Mouse (Mus musculus) midbrain, embryonic 10.5 days (tissue): Measurements from ENCODE around the gene Atg4d. TPM values are rescaled to one million over a fixed set of nuclear protein-coding genes. Genes with fewer than 3 reads are reported as not detected.

ENCODE experiments used
- DNase-seq: peaks from one replicate; pipeline ENCODE4 v3.0.0-alpha.2; 2017; ENCODE audit warnings: low spot score
- H3K27ac ChIP-seq: fragments of 300-500 bp; sonication (generic); replicated peaks from 2 replicates; pipeline ENCODE4 v1.5.1; 2016; ENCODE audit warnings: mild to moderate bottlenecking
- H3K27me3 ChIP-seq: fragments of 300-500 bp; sonication (generic); 2 replicates; pipeline ENCODE4 v1.6.1; 2016; ENCODE audit warnings: low read depth, mild to moderate bottlenecking; ENCODE audit not compliant: poor library complexity, severe bottlenecking
- H3K36me3 ChIP-seq: fragments of 300-500 bp; sonication (generic); 2 replicates; pipeline ENCODE4 v1.6.1; 2016; ENCODE audit warnings: mild to moderate bottlenecking, moderate library complexity
- H3K4me1 ChIP-seq: fragments of 300-500 bp; sonication (generic); 2 replicates; pipeline ENCODE4 v1.6.1; 2016
- H3K4me3 ChIP-seq: fragments of 300-500 bp; sonication (generic); 2 replicates; pipeline ENCODE4 v1.5.1; 2016; ENCODE audit warnings: mild to moderate bottlenecking, moderate library complexity
- H3K9me3 ChIP-seq: fragments of 300-500 bp; sonication (generic); replicated peaks from 2 replicates; pipeline ENCODE4 v1.6.1; 2016; ENCODE audit warnings: mild to moderate bottlenecking
- WGBS: fragments of 180-500 bp; shearing (Covaris S2); methylation state at CpG from one replicate; pipeline ENCODE4 v1.1.7; 2016; 5-methylcytosine and 5-hydroxymethylcytosine counted together
- polyA plus RNA-seq: library from polyadenylated mRNA; unstranded; fragments of >200 nt; fragmentation: Nextera tagmentation; extraction: Ambion mirVana; gene quantifications from 2 replicates; pipeline ENCODE4 v1.2.1, GENCODE M21; 2016

Gene Atg4d
- polyA plus RNA-seq, 1 experiment from 2014 or later: 48.6 TPM

DNA sequence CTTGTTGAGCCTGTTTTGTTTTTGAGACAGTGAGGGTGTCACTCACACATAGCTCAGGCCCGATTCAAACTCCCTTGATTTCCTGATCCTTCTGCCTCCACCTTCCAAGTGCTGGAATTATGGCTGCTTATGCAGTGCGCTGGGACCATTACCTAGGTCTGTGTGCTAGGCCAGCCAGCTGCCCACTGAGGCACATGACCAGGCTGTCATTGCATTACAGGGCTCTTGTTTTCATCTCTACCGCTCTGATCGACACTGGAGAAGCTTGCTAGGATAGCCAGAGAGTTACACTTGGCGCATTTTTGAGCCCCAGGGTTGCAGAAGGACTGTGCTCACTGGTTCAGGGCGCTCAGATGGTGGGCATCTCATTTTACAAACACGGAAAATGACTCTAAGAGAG, 46.6 kb downstream of the Atg4d start:
- Histone ChIP-seq H3K27ac (no peak overlapping the region), H3K36me3 (no peaks in the 10 kb centered on the region), H3K4me1 (peaks cover 5% of the 10 kb centered on the region; the same call in 1 of the 2 replicates), H3K4me3 (peak overlapping the region; percentile 16; the same call in 1 of the 2 replicates), H3K9me3 (no peaks in the 10 kb centered on the region), H3K27me3 (peaks cover 28% of the 10 kb centered on the region)
- 25% methylated on average over 7 of the region's 7 CpGs for WGBS
- DNase-seq: no peak

- H3K4me1 ChIP-seq: peaks cover 5% of the 10 kb centered on the region; the same call in 1 of the 2 replicates
- no peak within 1 kb of the TSS for H3K27ac ChIP-seq
- no peak for DNase-seq
- no peaks in the 10 kb centered on the region for H3K36me3 ChIP-seq
- peak within 1 kb of the TSS; percentile 16 for H3K4me3 ChIP-seq
- H3K27me3 ChIP-seq: peaks cover 28% of the 10 kb centered on the region
- WGBS: 13% methylated on average over 35 of the region's 35 CpGs
- no peaks in the 10 kb centered on the region for H3K9me3 ChIP-seq
Measured at GRCm38 (mm10) chr9:21312134-21312533, 47.0 kb downstream of the Atg4d start, which contains the start of gene Ap1m2. Ap1m2 (minus strand) TSS chr9:21312337.

DNA sequence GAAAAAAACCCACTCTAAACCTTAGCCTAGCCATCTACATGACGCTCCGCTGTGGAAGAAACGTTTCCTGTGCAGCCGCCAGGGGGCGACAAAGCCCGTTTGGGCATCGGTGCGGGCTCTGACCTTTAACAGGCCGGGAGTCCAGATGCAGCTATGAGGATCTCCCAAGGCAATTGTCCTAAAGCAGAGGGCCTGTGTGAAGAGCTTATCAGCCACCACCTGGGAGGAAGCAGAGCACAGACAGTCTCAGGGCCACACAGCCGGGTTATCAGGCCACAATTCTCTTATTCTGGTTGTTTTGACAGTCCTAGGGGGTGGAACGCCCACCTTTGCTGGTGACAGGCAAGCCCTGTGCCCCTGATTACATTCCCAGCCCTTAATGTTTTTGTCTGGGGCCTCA, 48.3 kb downstream of the Atg4d start:
- H3K4me1 ChIP-seq: peaks cover 5% of the 10 kb centered on the region; the same call in 1 of the 2 replicates
- H3K27ac ChIP-seq: no peak overlapping the region
- H3K27me3 ChIP-seq: peaks cover 28% of the 10 kb centered on the region
- H3K4me3 ChIP-seq: no peak overlapping the region
- peak; percentile 88 for DNase-seq
- H3K9me3 ChIP-seq: no peaks in the 10 kb centered on the region
- WGBS: 8% methylated on average over 11 of the region's 11 CpGs
- no peaks in the 10 kb centered on the region for H3K36me3 ChIP-seq

DNA sequence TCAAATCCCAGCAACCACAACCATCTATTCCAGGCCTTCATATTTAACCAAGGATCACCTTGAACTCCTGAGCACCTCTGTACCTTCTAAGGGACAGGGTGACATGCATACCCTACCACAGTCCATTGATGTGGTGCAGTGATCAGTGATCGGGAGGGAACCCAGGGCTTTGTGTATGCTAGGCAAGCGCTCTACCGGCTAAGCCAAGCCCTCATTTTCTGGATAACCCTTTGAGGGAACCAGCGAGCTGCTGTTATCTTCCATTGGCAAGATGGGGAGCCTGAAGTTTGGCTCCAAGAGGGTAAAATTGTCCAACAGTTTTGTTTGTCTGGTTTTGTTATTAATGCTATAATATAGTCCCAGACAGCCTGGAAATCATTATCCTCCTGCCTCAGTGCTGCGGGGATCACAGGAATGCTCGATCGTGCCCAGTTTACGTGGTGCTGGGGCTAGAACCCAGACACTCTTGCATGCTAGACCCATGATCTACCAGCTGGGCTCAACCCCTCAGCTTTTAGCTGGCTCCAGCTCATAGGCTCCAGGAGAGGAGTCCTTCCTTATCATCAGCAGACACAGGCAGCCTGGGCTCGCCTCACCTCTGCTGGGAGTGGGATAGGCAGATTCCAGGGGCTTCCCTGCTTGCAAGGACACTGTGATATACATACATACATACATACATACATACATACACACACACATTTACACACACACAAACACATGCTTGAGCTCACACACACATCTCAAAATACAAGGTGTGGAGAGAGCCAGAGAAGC, 49.5 kb downstream of the Atg4d start:
- Histone ChIP-seq H3K36me3 (no peaks in the 10 kb centered on the region), H3K27me3 (peaks cover 28% of the 10 kb centered on the region), H3K27ac (no peak overlapping the region; the same call in 1 of the 2 replicates), H3K4me3 (no peak overlapping the region), H3K4me1 (peaks cover 5% of the 10 kb centered on the region; the same call in 1 of the 2 replicates), H3K9me3 (no peaks in the 10 kb centered on the region; the same call in 1 of the 2 replicates)
- no peak for DNase-seq
- WGBS: 92% methylated on average over 9 of the region's 9 CpGs

DNA sequence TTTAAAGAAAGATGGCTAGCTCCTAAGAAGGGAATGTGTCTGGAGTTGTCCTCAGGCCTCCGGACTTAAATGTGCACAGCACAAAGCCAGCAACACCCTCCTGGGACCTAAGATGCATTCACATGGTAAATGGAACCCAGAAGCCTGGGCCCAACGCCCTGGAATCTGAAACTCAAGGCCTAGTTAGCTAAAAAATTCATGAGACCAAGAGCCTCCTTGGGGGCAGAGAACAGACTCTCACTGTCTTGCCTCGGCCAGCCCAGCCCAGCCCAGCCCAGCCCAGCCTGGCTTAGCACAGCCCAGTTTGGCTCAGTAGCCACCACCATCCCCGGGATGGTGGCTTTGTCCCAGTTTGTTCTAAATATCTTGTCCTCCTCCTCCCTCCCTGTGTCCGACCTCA, 50.3 kb downstream of the Atg4d start:
- no peaks in the 10 kb centered on the region; the same call in 1 of the 2 replicates for H3K9me3 ChIP-seq
- WGBS: 62% methylated on average over 5 of the region's 5 CpGs
- H3K4me3 ChIP-seq: no peak overlapping the region
- H3K27me3 ChIP-seq: peaks cover 26% of the 10 kb centered on the region
- no peak for DNase-seq
- H3K27ac ChIP-seq: 0 out of 2 replicates have a peak overlapping the region, but pooled peaks have one; percentile 17
- H3K36me3 ChIP-seq: no peaks in the 10 kb centered on the region
- H3K4me1 ChIP-seq: peaks cover 8% of the 10 kb centered on the region

DNA sequence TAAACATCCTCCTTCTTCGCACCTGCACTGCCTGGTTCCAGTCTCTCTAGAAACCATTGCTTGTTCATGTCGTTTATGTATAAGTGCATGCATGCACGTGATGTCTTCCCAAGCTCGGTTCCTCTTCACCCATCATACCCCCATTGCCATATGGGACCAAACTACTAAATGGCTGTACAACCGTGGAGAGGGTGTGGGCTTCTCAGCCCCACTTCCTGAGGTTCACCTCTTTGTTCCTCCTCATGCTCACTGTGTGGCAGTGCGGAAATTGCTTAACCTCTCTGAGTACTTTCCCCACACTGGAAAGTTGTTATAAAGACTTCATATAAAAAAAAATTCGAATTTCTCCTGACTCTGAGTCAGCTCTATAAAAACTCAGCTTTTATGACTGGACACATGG, 51.6 kb downstream of the Atg4d start:
- Histone ChIP-seq H3K27ac (no peak overlapping the region), H3K36me3 (no peaks in the 10 kb centered on the region), H3K4me1 (peaks cover 20% of the 10 kb centered on the region), H3K4me3 (no peak overlapping the region), H3K9me3 (no peaks in the 10 kb centered on the region; the same call in 1 of the 2 replicates), H3K27me3 (peaks cover 13% of the 10 kb centered on the region)
- 81% methylated on average over 7 of the region's 7 CpGs for WGBS
- no peak for DNase-seq

- no peak for DNase-seq
- Histone ChIP-seq H3K27me3 (no peaks in the 10 kb centered on the region), H3K27ac (no peak overlapping the region), H3K4me3 (no peak overlapping the region), H3K9me3 (no peaks in the 10 kb centered on the region; the same call in 1 of the 2 replicates), H3K4me1 (peaks cover 23% of the 10 kb centered on the region), H3K36me3 (no peaks in the 10 kb centered on the region)
- 89% methylated on average over 6 of the region's 6 CpGs for WGBS
Measured at GRCm38 (mm10) chr9:21318792-21319191, 53.7 kb downstream of the Atg4d start.

GRCm38 (mm10) chr9:21319503-21319902, 54.4 kb downstream of the Atg4d start:
- H3K36me3 ChIP-seq: peaks cover 2% of the 10 kb centered on the region
- H3K27me3 ChIP-seq: no peaks in the 10 kb centered on the region
- 94% methylated on average over 4 of the region's 4 CpGs for WGBS
- no peak for DNase-seq
- H3K4me1 ChIP-seq: peaks cover 23% of the 10 kb centered on the region
- H3K9me3 ChIP-seq: no peaks in the 10 kb centered on the region; the same call in 1 of the 2 replicates
- H3K4me3 ChIP-seq: no peak overlapping the region
- no peak overlapping the region for H3K27ac ChIP-seq

GRCm38 (mm10) chr9:21320280-21320618, 55.2 kb downstream of the Atg4d start:
- Histone ChIP-seq H3K36me3 (peaks cover 8% of the 10 kb centered on the region), H3K9me3 (no peaks in the 10 kb centered on the region; the same call in 1 of the 2 replicates), H3K27me3 (no peaks in the 10 kb centered on the region), H3K27ac (peak overlapping the region; percentile 88), H3K4me1 (peaks cover 23% of the 10 kb centered on the region), H3K4me3 (peak overlapping the region; percentile 83)
- DNase-seq: no peak
- 31% methylated on average over 4 of the region's 4 CpGs for WGBS

DNA sequence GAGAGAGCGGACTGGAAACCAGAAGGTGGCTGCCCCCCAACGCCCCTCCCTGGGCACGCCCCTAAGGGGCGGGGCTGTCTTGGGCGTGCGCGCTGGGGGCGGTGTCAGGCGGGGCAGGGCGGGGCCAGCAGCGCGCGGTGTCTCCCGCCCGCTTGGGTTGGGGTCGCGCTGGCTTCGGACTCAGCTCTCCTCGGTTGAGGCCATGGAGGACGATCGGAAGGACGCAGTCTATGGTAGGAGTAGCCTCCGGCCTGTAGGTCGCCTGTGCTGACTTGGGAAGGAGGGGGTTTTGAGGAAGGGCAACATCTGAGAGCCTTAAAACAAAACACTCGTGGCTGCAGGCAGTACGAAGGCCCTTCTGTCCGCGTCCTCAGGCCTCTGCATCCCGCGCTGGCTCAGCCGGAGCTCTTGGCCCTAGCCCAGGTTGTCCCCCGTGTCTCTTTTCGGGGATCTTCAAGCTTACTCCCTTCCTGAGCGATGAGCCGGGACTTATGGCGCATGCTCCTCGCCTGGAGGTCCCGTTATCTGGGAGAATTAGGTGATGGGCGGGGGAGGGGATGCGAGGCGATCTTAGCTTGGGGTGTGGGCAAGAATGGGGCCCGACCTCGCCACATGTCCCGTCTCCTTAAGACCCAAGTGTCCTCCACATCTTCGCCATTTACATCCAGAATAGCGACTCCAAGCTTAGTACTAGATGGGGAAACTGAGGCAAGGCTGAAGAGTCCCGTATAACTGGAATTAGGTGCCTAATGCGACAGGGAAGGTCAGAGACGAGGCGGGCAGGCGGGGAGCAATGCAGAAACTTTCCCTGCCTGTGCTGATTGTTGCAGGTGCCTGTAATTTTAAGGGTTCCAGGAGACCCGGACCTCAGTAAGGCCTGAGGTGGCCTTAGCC, 55.8 kb downstream of the Atg4d start, which contains the start of gene Slc44a2:
Gene Slc44a2 (plus strand): TSS at position 80 of the 894 bp plus-strand sequence.
- Histone ChIP-seq H3K4me3 (peak within 1 kb of the TSS; percentile 83), H3K27me3 (no peaks in the 10 kb centered on the region), H3K36me3 (peaks cover 10% of the 10 kb centered on the region), H3K4me1 (peaks cover 23% of the 10 kb centered on the region), H3K9me3 (no peaks in the 10 kb centered on the region; the same call in 1 of the 2 replicates), H3K27ac (peak within 1 kb of the TSS; percentile 88)
- DNase-seq: peak; percentile 88
- 1% methylated on average over 52 of the region's 52 CpGs for WGBS

DNA sequence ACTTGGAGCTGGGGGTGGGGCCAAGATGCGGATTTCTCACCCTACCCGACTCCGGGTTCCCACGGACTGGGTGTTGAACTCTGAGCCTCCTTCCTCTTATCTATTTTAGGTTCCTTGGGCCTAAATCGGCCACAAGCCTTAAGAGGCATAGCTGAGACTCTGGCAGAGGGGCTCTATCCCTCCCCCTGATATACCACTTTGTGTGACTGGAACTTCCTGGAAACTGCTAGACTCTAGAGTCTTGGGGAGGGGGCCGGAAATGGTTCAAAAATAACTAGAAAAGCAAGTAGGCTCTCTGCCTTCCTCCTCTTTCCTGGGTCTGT, 56.4 kb downstream of the Atg4d start:
- no peaks in the 10 kb centered on the region; the same call in 1 of the 2 replicates for H3K9me3 ChIP-seq
- WGBS: 20% methylated on average over 6 of the region's 6 CpGs
- H3K27ac ChIP-seq: peak overlapping the region; percentile 88
- H3K4me1 ChIP-seq: peaks cover 23% of the 10 kb centered on the region
- H3K27me3 ChIP-seq: no peaks in the 10 kb centered on the region
- H3K4me3 ChIP-seq: peak overlapping the region; percentile 83
- H3K36me3 ChIP-seq: peaks cover 14% of the 10 kb centered on the region
- DNase-seq: no peak

GRCm38 (mm10) chr9:21322211-21322916, 57.3 kb downstream of the Atg4d start:
- DNase-seq: no peak
- H3K4me1 ChIP-seq: peaks cover 23% of the 10 kb centered on the region
- 91% methylated on average over 19 of the region's 19 CpGs for WGBS
- H3K9me3 ChIP-seq: no peaks in the 10 kb centered on the region; the same call in 1 of the 2 replicates
- H3K27ac ChIP-seq: no peak overlapping the region
- peaks cover 16% of the 10 kb centered on the region for H3K36me3 ChIP-seq
- H3K27me3 ChIP-seq: no peaks in the 10 kb centered on the region
- H3K4me3 ChIP-seq: peak overlapping the region; percentile 83
